23 mouse cellular contexts compared by ENCODE assay signal in the genomic region with DNA sequence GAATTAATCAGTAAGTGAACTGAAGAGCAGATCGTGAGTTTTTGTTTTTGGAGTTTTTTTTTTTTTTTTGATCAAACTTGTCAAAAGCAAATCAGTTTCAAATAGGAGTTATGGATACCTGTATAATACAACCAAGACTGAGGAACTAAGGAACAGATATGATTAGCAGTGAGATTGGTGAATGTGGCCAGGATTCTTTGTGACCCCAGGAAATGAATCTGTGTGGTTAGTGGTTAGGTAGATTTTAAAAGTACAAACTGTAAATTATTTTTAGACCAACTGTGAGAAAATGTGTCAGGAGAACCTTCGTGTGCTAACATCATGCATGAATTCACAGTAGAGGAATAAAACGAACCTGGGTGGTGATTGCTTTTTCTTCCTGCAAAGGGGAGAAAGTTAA.
DNase-seq lines count a peak whose midpoint lies in the region; ATAC-seq and TF ChIP-seq lines count a peak whose summit lies in the region.
"Had no signal": no experiment of that assay in that cellular context is flagged by ENCODE, and none has a peak within 500 bp of the region (broad histone marks: within the 10 kb centered on the region; RNA-seq: fewer than 3 reads in every experiment).

No protein-coding gene starts in this region.

- TF ChIP-seq EP300 in CH12.LX (IDR thresholded peaks at IDR 0.05; ENCODE audit: low read length), result no peak

- dilution Hi-C loops in CH12.LX (cut with MboI; ENCODE audit: extremely low pct_ligation_motif_present, extremely low pct_unique_long_range_greater_than_20kb, low sequenced_read_pairs), result no loop called here

- no peaks in the 10 kb centered on the region for H3K9me3 ChIP-seq in CH12.LX (replicated peaks; ENCODE audit: low read length)
- H3K9me3 ChIP-seq in midbrain, embryonic 13.5 days, result no peaks in the 10 kb centered on the region
- H3K9me3 ChIP-seq: embryonic facial prominence, embryonic 10.5 days; embryonic facial prominence, embryonic 12.5 days; forebrain, embryonic 13.5 days; forebrain, embryonic 15.5 days had no signal

- in situ Hi-C loops in CH12.LX (cut with MboI; ENCODE audit: low pct_ligation_motif_present, low pct_unique_long_range_greater_than_20kb, low sequenced_read_pairs), result no loop called here

- H3K4me2 ChIP-seq in CH12.LX (ENCODE audit: insufficient read depth, low read depth, poor library complexity, severe bottlenecking), result no peak overlapping the region
- H3K4me2 ChIP-seq in midbrain, embryonic 13.5 days (replicated peaks), result no peak overlapping the region
- H3K4me2 ChIP-seq: embryonic facial prominence, embryonic 12.5 days; forebrain, embryonic 13.5 days; forebrain, embryonic 15.5 days had no signal

- peaks cover 58 to 85% of the 10 kb centered on the region in 2 experiments for H3K36me3 ChIP-seq in CH12.LX (replicated peaks in 1 of 2; ENCODE audit: control insufficient read depth in 1 of 2, insufficient read depth in 1 of 2, low read length in 1 of 2)
- H3K36me3 ChIP-seq in midbrain, embryonic 13.5 days, result peaks cover 58% of the 10 kb centered on the region

- H3K79me2 ChIP-seq in CH12.LX (replicated peaks; ENCODE audit: control insufficient read depth, extremely low read depth, insufficient read depth, poor library complexity, severe bottlenecking), result peaks cover 10% of the 10 kb centered on the region

- TF ChIP-seq CTCF in CH12.LX (conservative IDR thresholded peaks at IDR 0.05 in 1 of 2, IDR thresholded peaks at IDR 0.05 in 1 of 2; ENCODE audit: low read depth in 2 of 2, low read length in 2 of 2), result no peak

- H3K4me3 ChIP-seq in CH12.LX (replicated peaks in 1 of 3; ENCODE audit: low read depth in 2 of 3, low read length in 2 of 3, poor library complexity in 1 of 3), result no peak overlapping the region
- H3K4me3 ChIP-seq in midbrain, embryonic 13.5 days (replicated peaks), result no peak overlapping the region
- H3K4me3 ChIP-seq: embryonic facial prominence, embryonic 10.5 days; embryonic facial prominence, embryonic 12.5 days; forebrain, embryonic 13.5 days; forebrain, embryonic 15.5 days had no signal

- H3K27ac ChIP-seq in CH12.LX (ENCODE audit: insufficient read depth, low read depth), result no peak overlapping the region
- no peak overlapping the region for H3K27ac ChIP-seq in midbrain, embryonic 13.5 days
- H3K27ac ChIP-seq: embryonic facial prominence, embryonic 10.5 days; embryonic facial prominence, embryonic 12.5 days; forebrain, embryonic 13.5 days; forebrain, embryonic 15.5 days had no signal

- DNase-seq in 416B (ENCODE audit: low read depth), result peak; percentile 52
- no peak for DNase-seq in CH12.LX (ENCODE audit: extremely low read depth)
- DNase-seq in retina, postnatal 1 day, result no peak
- DNase-seq in right cerebral cortex, postnatal 10 days (ENCODE audit: low spot score in 2 of 2), result no peak
- DNase-seq in thymus, postnatal 4 days, result no peak
- DNase-seq: adrenal gland, adult 2 months; adrenal gland, postnatal 10 days; adrenal gland, postnatal 36 days; B cell, adult 2 months; cerebellum, adult 11-12 months; cerebellum, adult 2 months; cerebellum, adult 9-10 months; cerebellum, postnatal 10 days; cerebellum, postnatal 25 days; forebrain, postnatal 0 days had no signal

- peak; percentile 44 for ATAC-seq in granulocyte monocyte progenitor cell, adult 5-6 weeks (replicated peaks; ENCODE audit: poor library complexity, severe bottlenecking)
- ATAC-seq in megakaryocyte, adult 5-6 weeks (ENCODE audit: poor library complexity, severe bottlenecking), result peak; percentile 38; the same call in 1 of the 2 replicates
- no peak for ATAC-seq in midbrain, embryonic 13.5 days
- ATAC-seq: CD4-positive, CD25-positive, alpha-beta regulatory T cell, adult 4 months; forebrain, embryonic 13.5 days; forebrain, embryonic 15.5 days; forebrain, postnatal 0 days had no signal

- TF ChIP-seq RAD21 in CH12.LX (IDR thresholded peaks at IDR 0.05; ENCODE audit: low read depth, low read length), result no peak

- H3K27me3 ChIP-seq in CH12.LX (replicated peaks), result no peaks in the 10 kb centered on the region
- no peaks in the 10 kb centered on the region for H3K27me3 ChIP-seq in midbrain, embryonic 13.5 days
- H3K27me3 ChIP-seq: embryonic facial prominence, embryonic 12.5 days; forebrain, embryonic 13.5 days; forebrain, embryonic 15.5 days had no signal

- peaks cover 3 to 9% of the 10 kb centered on the region in 2 experiments; a peak in 2 of 4 replicates for H3K4me1 ChIP-seq in CH12.LX (ENCODE audit: control insufficient read depth in 1 of 2, insufficient read depth in 2 of 2)
- H3K4me1 ChIP-seq in midbrain, embryonic 13.5 days (replicated peaks), result no peaks in the 10 kb centered on the region
- H3K4me1 ChIP-seq: embryonic facial prominence, embryonic 10.5 days; embryonic facial prominence, embryonic 12.5 days; forebrain, embryonic 13.5 days; forebrain, embryonic 15.5 days had no signal

- TF ChIP-seq POLR2A in CH12.LX (IDR thresholded peaks at IDR 0.05; ENCODE audit: low read depth, low read length), result no peak

- no peak overlapping the region for H3K9ac ChIP-seq in CH12.LX (ENCODE audit: insufficient read depth, low read depth)
- no peak overlapping the region for H3K9ac ChIP-seq in midbrain, embryonic 13.5 days (replicated peaks)
- H3K9ac ChIP-seq: embryonic facial prominence, embryonic 12.5 days; forebrain, embryonic 13.5 days; forebrain, embryonic 15.5 days; forebrain, postnatal 0 days had no signal

- WGBS in midbrain, embryonic 13.5 days, result 96% methylated on average over 3 of the region's 3 CpGs

TF ChIP-seq in CH12.LX, 34 proteins besides CTCF, POLR2A, EP300 and RAD21:
- 0 out of 2 replicates have a peak, but pooled peaks have one; percentile 19 for TF ChIP-seq ZNF384 (IDR thresholded peaks at IDR 0.05; ENCODE audit: low read depth, low read length)
- no peak for TF ChIP-seq SIN3A (IDR thresholded peaks at IDR 0.05; ENCODE audit: low read length)
